Mouse (Mus musculus): Measurements from ENCODE around the gene Gm13694. TPM values are rescaled to one million over a fixed set of nuclear protein-coding genes. Genes with fewer than 3 reads are reported as not detected.

Gene Gm13694
- polyA plus RNA-seq (2021; fragmentation: Nextera tagmentation): not detected in 2 replicates
- long read RNA-seq, experiment 1: 0 reads
- long read RNA-seq, experiment 2: 0 reads

GRCm38 (mm10) chr2:83978633-83979032 is at the start of gene Gm13694:
Gene Gm13694 (plus strand): TSS chr2:83978933.

DNA sequence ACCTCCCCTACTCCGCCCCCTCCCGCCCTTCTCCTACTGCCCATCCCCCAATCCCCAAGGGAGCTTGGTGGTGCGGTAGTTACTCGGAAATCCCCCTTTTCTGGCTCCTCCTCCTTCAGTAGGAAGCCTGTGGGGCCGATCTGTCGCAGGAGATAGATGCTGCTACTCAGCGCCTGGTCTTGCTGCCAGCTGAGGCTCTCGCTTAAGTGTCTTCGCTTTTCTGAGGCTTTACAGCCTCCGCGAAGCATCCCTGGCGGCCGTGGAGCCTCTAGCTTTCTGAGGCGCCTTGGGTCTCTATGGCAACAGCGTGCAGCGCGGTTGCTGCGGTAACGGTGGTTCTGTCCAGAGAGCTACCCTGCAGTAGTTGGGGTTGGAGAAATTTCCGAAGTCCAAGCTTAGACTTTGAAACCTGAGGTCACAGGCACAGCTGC is 37.8 kb upstream of the Gm13694 start, which contains the start of gene Zswim2:
Gene Zswim2, minus strand, starts transcription at position 298 of the 431 bp plus-strand sequence.

DNA sequence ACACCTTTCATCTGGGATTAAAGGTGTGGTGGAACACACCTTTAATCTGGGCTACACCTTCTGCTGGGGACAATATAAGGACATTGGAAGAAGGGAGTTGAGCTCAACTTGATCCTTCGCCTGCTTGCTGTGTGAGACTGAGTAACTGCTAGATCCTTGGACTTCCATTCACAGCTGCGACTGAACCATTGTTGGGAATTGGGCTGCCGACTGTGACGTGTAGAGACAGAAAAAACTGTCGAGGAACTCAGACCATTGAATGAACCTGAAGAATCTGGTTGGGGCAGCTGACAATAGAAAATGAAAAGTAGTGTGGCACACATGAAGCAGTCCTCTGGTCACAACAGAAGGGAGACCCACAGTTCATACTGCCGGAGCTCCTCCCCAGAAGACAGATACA is 23.3 kb upstream of the Gm13694 start, which contains the start of gene Gm13698:
Gene Gm13698, plus strand, starts transcription at position 301 of the 400 bp plus-strand sequence.

GRCm38 (mm10) chr2:83961203-83961602 is 17.5 kb upstream of the Gm13694 start, which contains the start of gene Gm13693:
Gene Gm13693 (plus strand): TSS chr2:83961503.

DNA sequence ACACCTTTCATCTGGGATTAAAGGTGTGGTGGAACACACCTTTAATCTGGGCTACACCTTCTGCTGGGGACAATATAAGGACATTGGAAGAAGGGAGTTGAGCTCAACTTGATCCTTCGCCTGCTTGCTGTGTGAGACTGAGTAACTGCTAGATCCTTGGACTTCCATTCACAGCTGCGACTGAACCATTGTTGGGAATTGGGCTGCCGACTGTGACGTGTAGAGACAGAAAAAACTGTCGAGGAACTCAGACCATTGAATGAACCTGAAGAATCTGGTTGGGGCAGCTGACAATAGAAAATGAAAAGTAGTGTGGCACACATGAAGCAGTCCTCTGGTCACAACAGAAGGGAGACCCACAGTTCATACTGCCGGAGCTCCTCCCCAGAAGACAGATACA is 11.7 kb upstream of the Gm13694 start, which contains the start of gene Gm13695:
Gene Gm13695, plus strand, starts transcription at position 301 of the 400 bp plus-strand sequence.

DNA sequence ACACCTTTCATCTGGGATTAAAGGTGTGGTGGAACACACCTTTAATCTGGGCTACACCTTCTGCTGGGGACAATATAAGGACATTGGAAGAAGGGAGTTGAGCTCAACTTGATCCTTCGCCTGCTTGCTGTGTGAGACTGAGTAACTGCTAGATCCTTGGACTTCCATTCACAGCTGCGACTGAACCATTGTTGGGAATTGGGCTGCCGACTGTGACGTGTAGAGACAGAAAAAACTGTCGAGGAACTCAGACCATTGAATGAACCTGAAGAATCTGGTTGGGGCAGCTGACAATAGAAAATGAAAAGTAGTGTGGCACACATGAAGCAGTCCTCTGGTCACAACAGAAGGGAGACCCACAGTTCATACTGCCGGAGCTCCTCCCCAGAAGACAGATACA is 5.9 kb upstream of the Gm13694 start, which contains the start of gene Gm13696:
Gene Gm13696, plus strand, starts transcription at position 301 of the 400 bp plus-strand sequence.

DNA sequence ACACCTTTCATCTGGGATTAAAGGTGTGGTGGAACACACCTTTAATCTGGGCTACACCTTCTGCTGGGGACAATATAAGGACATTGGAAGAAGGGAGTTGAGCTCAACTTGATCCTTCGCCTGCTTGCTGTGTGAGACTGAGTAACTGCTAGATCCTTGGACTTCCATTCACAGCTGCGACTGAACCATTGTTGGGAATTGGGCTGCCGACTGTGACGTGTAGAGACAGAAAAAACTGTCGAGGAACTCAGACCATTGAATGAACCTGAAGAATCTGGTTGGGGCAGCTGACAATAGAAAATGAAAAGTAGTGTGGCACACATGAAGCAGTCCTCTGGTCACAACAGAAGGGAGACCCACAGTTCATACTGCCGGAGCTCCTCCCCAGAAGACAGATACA is 5.7 kb downstream of the Gm13694 start, which contains the start of gene Gm13697:
Gene Gm13697, plus strand, starts transcription at position 301 of the 400 bp plus-strand sequence.

GRCm38 (mm10) chr2:83990253-83990652 is 11.5 kb downstream of the Gm13694 start, which contains the start of gene Gm13691:
Gene Gm13691 (plus strand): TSS chr2:83990553.

Other genes with a start within 250 kb of the Gm13694 start
- gene Fam171b, start 166.3 kb upstream of the Gm13694 start, polyA plus RNA-seq (2021; fragmentation: Nextera tagmentation): 80.4 and 87.7 TPM in 2 replicates
- gene Zswim2, start 37.7 kb upstream of the Gm13694 start, polyA plus RNA-seq (2021; fragmentation: Nextera tagmentation): 0.06 TPM in 1 of 2 replicates, not detected in the other
- not detected in 2 replicates for gene Gm13698, start 23.2 kb upstream of the Gm13694 start, polyA plus RNA-seq (2021; fragmentation: Nextera tagmentation)
- not detected in 2 replicates for gene Gm13693, start 17.4 kb upstream of the Gm13694 start, polyA plus RNA-seq (2021; fragmentation: Nextera tagmentation)
- not detected in 2 replicates for gene Gm13695, start 11.6 kb upstream of the Gm13694 start, polyA plus RNA-seq (2021; fragmentation: Nextera tagmentation)
- not detected in 2 replicates for gene Gm13696, start 5.8 kb upstream of the Gm13694 start, polyA plus RNA-seq (2021; fragmentation: Nextera tagmentation)
- not detected in 2 replicates for gene Gm13697, start 5.8 kb downstream of the Gm13694 start, polyA plus RNA-seq (2021; fragmentation: Nextera tagmentation)
- not detected in 2 replicates for gene Gm13691, start 11.6 kb downstream of the Gm13694 start, polyA plus RNA-seq (2021; fragmentation: Nextera tagmentation)